Mouse (Mus musculus) gastrocnemius, postnatal 4 days (tissue): ENCODE measurements around the gene Asl. TPM values are rescaled to one million over a fixed set of nuclear protein-coding genes. Genes with fewer than 3 reads are reported as not detected.
A peak's percentile ranks its signal among the peaks of the same experiment; 100 is the strongest.

Experiments used
- DNase-seq, 2 experiments: peaks; one replicate each; pipeline ENCODE4 v3.0.0; 2021 to 2022; ENCODE audit warnings: low spot score in 2 of 2, mixed read lengths in 2 of 2
- total RNA-seq, 2 experiments: library from RNA; stranded (reverse); gene quantifications; 2 replicates each; pipeline ENCODE4 v1.2.3; 2021

Gene Asl
- total RNA-seq, 2 experiments from 2014 or later, result 13.0 to 14.8 TPM

DNA sequence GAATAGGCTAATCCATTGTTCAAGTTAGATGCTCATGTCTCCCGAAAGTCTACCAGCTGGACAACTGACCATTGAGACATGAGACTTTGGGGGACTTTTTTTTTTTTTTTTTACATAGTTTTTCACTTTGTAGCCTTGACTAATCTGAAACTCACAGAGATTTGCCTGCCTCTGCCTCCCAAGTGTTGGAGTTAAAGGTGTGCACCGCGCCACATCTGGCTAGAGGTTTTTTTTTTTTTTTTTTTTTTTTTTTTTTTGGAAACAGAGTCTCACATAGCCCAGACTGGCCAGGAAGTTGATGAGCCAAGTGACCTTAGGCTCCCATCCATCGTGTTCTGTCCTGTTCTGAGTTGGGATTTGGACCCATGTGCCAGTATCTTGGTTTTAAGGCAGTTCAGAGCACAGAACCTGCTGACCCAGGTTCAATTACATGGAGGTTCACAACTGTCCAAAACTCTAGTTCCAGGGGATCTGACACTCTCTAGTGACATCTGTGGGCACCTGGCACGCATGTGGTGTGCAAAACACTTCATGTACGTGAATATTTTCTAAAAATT is 20.9 kb downstream of the Asl start:
- no peak for DNase-seq

DNA sequence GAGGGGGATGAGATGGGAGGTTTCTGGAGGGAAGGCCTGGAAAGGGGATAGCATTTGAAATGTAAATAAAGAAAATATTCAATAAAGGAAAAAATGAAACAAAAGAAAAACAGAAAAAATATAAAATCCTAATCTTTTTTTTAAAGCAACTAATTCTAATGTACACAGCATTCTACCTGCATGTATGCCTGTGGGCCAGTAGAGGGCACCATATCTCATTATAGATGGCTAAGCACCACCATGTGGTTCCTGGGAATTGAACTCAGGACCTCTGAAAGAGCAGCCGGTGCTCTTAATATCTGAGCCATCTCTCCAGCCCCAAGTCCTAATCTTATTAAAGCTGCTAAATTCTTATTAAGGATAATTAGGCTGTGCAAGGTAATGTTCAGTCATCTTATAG is 21.7 kb downstream of the Asl start:
- DNase-seq, result no peak

DNA sequence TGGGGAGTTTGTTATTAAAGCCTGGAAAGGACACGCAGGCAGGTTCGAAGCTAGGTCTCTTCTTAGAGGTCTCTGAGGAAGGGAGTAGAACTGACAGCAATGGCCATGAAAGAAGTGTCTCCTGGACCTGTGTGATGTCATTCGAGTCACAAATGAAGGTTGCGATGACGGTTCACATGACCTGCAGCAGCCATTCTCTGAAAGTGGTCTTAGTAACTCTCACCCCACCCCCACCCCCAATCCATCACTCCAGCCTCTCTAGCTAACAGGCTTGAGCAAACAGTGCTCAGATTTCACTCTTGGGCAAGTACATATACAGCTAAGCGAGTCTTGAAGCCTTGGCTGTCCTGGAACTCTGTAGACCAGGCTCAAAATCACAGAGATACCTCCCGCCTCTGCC is 25.8 kb downstream of the Asl start:
- DNase-seq, result no peak

DNA sequence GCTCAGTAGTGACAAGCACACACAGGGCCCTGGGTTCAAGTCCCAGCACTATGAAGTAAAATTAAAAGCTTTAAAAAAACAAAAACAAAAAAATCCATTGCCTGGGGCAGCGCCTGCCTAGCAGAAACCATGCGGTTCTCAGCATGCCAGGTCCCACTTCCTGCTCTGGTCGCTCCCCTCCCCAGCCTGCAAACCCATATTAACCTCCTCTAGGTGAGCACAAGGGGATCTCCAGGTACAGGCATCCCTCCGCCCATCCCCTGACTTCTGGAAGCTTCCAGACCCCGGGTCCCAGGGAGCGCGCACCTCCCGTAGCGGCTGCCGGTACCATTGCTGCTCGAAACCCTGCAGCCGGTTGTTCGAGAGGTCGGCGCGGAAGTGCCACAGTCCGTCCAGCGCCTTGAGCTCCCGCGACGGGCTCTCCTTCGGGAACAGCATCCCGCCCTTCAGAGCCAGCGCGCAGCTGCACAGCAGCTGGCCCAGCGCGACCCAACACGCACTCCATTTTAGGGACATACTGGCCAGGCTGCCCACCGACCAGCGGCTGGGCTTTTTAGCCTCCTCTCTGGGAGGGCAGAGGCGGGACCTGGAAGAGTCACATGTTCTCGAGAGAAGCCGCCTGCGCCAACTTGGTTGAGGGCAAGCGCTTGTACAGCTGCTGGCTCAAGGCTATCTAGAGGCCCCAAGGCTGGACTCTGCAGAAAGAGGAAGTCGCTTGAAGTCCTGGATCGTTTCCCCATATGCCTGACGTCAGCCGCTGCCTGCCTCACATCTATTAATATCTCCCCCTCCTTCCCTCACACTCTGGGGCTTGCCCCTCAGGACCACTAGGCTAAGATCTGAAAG is 26.5 kb downstream of the Asl start, which contains the start of gene Gusb:
TSS of gene Gusb (minus strand) at position 749 of the 846 bp plus-strand sequence.
- peak; percentile 66 to 84 for DNase-seq

DNA sequence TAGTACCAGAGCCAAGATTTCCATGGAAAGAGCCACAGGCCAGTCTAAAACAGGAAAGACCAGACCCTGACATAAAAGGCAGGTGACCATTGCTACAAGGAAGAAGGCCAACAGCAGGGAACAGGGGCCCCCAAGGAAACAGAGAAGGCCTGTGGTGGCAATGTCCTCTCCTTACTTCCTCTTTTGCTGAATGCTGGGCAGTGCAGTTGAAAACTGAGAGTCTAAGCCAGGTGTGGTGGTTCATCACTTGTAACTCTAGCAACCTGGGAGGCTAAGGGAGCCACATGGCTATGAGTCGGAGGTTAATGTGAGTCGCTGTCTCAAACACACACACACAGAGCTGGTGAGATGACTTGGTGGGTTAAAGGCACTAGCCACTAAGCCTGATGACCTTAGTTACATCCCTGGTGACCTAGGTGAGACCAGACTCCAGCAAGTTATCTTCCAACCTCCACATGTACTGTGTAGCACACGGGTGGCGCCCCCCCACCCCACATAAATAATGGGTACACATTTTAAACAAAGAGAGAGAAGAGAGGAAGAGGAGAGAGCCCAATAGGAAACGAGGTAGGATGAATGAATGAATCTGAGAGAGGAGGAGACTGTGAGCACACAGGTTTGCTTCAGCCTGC is 27.6 kb downstream of the Asl start:
- DNase-seq, result no peak

DNA sequence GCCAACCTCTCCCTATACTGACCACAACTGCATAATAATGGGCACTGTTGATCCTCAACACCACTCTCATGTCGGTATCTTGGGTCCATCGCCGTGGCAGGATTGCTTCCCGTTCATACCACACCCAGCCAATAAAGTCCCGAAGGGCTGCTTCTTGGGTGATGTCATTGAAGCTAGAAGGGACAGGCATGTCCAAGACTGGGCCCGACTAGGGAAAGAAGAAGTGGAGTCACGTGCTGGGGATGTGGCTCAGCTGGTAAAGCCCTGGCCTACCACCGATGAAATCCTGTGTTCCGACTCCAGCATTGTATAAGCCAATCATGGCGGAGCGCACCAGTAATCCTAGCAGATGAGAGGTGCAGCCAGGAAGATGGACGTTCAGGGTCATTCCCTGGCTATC is 28.3 kb downstream of the Asl start:
- DNase-seq, result peak in 1 of 2 experiments; percentile 16

DNA sequence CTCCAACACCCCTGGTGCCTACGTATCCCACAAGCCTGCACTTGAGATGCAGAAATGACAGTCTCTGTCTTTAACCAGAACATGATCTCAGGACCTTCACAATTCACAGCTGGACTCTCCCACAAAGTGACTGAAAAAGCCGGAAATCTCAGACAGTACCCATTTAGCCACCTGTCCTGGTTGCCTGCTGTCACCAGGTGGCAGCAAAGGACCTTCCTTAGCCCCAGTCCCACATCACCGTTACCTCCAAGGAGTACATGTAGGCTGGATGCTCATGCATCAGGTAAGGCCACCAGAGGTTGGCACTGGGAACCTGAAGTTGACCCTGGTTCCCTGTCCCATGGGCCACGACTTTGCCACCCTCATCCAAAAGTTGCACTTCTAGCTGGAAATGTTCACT is 29.9 kb downstream of the Asl start:
- DNase-seq, result peak in 1 of 2 experiments; percentile 33

DNA sequence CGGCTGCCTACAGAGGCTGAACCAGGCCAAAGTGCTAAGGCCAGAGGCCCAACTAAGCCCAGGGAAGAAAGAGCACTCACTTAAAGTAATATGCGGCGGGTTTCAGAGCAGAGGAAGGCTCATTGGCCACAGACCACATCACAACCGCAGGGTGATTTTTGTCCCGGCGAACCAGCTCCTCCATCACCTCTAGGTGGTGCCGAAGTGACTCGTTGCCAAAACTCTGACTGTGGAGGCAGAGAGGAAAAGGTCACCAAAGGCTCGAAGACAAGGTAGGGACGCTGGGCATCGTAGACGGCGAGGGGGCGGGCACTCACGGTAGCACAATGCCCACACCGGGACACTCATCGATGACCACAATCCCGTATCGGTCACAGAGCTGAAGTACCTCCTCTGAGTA is 31.3 kb downstream of the Asl start:
- no peak for DNase-seq

DNA sequence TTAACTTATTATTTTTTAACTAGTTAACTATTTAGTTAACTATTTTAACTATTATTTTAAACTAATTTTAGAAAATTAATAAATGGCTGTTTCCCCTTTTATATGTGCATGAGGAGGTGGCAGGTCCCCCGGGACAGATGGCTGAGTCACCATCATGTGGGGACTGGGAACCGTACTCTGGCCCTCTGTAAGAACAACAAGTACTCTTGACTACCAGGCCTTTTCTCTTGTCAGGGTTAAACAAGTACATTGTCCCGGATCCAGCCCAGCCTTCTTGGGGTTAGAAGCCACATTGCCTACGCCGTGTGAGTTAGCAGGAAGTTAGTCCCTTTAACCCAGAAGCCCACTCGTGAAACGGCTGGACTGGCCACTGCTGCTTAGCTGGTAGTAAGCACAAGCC is 34.1 kb downstream of the Asl start:
- DNase-seq, result no peak

DNA sequence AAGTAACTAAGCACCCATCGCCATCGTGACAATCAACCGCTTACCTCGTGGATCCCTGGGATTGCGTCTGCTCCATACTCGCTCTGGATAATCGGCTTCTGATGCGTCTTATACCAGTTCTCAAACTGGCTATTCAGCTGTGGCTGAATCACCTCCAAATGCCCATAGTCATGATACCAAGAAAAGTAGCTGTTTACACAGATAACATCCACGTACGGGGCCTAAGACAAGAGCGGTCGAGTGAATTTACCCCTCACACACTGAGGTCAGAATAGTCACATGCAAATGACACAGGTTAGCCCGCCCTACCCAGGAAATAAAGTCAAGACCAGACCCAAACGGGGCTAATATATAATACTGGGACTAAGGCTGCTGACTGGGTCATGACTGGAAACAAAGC is 35.7 kb downstream of the Asl start:
- DNase-seq, result no peak

DNA sequence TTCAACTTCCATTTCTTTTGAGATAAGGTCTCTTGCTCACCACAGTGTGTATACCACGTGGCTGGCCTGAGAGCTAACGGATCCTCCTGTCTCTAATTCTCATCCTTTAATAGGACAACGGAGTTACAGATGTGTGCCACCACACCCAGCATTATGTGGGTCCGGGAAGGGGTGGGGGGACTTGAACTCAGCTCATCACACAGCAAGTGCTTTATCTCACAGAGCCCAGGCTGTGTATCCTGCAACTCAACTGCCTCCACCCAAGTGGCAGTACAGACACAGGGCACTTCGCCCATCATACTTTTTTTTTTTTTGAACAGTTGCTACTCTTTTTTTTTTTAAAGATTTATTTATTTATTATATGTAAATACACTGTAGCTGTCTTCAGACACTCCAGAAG is 37.1 kb downstream of the Asl start:
- DNase-seq, result no peak

DNA sequence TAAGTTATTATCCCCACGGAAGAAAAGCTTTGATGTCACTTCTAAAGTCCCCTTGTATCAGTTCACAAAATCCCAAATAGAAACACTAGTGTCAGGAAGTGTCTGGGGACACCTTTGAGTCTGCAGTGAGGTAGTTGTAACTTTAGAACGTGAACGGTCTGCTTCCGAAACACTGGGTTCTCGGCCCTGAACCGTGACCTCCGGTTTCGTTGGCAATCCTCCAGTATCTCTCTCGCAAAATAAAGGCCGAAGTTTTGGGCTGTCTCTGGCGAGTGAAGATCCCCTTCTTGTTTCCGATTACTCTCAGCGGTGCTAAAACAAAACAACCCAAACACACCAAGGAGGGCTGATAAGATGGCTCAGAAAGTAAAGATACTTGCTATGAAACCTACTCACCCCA is 39.7 kb downstream of the Asl start:
- no peak for DNase-seq

DNA sequence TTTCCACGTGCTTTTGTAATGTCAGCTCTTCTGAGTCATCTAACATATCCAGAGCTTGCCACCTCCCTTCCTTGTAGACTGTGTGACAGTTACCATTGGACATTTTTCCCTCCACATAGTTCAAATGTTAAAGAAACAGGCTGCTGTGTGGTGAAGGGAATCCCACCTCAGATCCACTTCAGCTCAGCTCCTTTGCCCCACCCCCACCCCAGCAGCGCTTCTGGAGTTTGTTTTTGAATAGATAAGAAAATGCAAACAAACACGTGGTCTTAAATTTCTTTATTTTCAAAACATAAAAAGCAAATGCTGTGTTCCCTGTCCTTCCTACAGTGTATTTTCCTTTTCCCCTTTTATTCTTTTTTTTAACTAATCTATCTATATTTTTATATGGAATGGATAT is 48.8 kb downstream of the Asl start:
- DNase-seq, result no peak

DNA sequence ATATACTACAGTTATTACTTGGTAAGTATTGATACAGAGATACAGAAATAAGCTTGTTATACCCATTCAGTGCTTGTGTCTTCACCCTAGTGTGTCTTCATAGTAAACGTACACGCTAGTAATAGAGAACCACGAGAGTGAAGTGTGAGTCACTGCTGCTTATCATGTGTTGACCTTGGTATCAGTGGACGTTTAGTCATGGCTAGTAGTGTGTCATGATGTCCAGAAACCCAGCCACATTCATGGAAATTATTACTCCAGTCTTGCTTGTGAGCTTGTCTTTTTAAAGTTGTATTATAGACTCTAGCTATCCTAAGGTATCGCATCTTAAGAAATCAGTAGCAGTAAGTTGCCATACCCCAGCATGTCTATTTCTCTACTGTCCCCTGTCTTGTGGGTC is 50.4 kb downstream of the Asl start:
- no peak for DNase-seq

DNA sequence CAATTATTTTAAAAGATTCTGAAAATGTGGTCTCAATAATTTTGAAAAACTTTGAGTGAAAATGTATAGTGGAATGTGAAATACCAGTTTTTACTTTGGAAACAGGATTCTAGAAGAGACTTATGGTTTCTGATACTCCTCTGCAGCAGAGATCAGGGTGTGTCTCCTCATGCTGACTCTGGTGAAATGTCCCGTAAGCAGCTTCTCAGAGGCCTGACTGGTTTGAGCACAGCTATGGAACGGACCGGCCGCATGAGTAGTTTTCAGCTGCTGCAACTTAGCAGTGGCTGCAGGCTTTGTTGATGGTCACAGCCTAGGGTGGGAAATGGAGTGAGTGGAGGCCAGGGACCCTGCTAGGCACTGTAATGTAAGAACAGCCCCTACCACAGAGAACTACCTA is 51.3 kb downstream of the Asl start:
- DNase-seq, result no peak

DNA sequence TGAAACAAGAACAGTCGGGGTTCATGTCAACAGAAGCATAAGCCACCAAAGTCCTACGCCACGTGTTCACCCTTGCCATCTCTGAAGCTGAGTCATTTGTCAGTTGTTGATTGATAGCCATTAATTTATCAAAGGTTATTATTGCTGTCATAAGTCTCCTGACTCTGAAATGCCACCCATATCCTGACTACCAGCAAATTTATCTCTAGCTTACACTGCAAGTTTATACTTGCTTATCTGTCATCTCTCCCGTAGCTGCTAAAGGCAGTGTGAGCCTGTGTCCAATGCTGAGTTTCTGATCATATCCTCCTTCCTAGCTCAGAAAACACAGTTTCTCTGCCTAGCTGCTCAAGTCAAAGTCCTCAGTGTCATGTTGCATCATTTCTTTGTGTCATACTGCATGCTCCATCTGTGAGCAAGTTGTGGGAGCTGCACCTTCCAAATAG is 54.2 kb downstream of the Asl start:
- DNase-seq, result no peak

DNA sequence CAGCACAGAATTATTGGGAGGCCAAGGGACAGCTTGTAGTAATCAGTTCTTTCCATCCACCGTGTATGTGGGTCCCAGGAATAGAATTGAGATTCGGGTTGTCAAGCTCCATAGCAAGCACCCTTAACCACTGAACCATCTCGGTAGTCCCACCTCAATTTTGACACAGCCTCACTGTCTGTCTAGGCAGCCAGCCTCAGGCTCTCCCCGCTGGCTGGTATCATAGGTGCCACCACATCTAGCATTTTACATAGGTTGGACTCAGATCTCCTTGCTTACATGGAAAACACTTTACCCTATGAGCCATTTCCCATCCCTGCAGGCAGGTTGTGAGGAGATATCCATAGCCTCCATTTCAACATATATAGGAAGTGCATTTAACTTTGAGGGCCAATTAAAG is 54.7 kb downstream of the Asl start:
- no peak for DNase-seq

DNA sequence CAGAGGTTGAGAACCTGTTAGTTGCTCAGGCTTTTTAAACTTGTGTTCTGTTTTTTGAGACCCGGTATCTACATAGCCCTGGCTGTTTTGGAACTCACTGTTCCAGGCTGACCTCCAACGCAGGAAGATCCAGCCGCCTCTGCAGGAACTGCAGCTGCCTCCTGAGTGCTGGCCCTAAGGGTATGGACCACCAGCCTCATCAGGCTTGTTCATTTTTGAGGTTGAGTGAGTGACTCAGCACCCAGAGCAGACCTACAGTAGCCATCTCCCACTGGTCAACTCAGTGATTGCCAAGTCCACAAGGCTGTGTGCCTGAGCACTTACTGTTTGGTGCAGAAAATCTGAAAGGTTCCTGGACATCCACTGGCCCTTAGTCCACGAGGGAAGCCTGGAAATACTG is 57.6 kb downstream of the Asl start:
- DNase-seq, result no peak

DNA sequence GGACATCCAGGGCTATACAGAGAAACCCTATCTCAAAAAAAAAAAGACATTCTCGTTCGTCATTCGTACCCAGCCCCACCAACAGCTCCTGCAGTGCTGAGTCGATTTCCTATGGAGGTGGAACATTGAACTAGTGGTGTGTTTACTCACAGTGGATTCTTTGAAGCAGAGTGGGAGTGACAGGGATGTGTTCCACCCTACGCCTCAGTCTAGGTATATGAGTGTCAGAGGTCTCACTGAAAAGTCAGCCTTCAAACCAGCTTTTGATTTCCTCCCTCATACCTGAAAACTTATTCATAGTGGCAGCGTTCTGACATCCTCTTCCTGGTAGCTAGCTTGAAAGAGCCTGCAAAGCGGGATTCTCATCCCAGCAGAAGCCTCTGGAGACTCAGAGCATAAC is 60.6 kb downstream of the Asl start:
- no peak for DNase-seq

DNA sequence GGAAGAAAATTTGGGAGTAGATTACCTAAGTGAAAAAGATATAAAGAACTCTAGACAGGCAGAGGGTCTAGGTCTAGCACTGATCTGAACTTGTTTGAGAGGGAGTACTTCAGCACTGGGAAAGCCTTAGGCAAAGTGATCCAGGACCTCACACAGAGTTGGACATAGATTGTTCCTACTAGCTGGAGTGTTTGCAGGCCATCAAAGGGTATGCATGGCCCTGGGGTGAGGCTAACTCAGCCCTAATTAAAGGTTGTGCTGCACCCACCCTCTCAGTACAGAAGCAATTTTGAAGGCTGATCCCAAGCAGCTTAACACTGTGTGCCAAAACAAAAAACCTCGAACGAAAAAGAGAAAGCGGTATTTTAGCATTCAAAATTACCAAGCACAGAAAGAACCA is 62.6 kb downstream of the Asl start:
- no peak for DNase-seq

DNA sequence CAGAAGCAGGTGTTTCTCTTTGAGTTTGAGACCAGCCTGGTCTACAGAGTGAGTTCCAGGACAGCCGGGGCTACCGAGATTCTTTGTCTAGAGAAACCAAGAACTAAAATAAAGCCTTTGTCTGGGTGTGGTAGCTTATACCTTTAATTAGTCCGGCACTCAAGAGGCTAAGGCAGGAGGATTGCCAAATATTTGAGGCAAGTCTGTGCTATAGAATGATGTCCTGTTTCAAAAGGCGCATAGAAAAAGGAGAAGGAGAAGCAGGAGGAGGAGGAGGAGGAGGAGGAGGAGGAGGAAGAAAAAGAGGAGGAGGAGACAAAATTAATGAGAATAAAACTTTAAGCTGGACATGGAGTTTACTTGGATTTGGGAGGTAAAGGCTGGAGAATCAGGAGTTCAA is 65.8 kb downstream of the Asl start:
- DNase-seq, result no peak
